Mouse (Mus musculus): ENCODE results near the gene Zfp747.

Gene Zfp747

DNA sequence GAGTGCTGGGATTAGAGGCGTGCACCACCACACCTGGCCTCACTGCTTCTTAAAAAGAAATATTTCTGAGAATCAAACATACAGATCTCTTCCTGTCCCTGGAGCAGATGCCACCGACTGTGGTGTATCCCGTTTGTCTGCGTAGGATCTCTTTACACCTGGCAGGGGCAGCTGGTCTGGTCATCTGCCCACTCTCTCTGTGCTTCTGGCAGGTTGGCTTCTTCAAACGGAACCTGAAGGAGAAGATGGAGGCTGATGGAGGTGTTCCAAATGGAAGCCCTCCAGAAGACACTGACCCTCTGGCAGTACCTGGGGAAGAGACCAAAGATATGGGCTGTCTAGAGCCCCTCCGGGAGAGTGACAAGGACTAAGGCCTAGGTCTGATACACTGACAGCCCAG, 42.6 kb downstream of the Zfp747 start:
- no peak for DNase-seq (ENCODE audit: low spot score in 2 of 2)

DNA sequence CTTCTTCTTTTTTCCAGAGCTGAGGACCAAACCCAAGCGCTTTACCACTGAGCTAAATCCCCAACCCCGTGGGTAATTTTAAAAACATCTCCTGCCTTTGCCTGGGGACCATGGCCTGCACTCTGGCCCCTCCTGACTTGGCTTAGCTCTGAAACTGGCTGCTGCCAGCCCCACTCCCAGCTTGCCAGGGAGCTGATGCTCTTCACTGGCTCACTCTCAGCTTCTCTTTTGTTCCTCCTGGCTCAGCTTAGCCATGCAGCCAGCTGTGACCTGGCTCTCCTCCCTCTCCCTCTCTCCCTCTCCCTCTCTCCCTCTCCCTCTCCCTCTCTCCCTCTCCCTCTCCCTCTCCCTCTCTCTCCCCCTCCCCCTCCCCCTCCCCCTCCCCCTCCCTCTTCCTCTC, 49.2 kb downstream of the Zfp747 start:
- no peak for DNase-seq (ENCODE audit: low spot score in 2 of 2)

DNA sequence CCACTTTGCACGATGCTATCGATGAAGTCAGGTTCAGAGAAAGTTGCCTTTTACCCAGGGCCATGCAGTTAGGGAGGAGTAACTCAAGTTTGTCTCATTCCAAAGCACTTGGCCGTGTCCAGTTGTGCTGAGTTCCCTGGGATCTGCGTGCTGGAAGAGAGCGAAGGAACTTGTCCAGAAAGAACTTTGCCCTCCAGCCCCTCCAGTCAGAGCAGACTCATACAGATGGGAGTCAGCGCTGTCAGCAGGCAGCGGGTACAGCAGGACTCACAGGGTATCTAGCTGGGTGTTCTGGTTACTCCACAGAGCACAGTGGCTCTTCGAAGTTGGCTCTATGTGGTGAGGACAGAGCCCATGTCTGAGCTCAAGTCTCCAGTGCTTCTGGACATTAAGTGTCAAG, 50.3 kb downstream of the Zfp747 start:
- no peak for DNase-seq (ENCODE audit: low spot score in 2 of 2)

DNA sequence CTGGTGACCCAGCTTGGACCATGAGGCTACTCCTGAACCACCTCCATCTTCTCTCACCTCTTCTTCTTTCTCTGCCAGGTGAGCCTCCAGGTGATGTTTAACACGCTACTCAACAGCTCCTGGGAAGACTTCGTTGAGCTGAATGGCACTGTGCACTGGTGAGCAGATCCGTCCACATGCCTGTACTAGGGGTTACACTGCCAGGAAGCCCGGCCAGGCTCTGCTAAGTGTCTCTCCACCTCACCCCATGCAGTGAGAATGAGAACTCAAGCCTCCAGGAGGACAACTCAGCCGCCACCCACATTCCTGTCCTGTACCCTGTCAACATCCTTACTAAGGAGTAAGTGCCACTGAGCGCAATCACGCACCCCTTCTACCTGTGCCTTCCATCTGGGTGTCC, 50.9 kb downstream of the Zfp747 start:
- DNase-seq (ENCODE audit: low spot score in 2 of 2): no peak

All from spleen, postnatal 10 days (tissue).